Mouse (Mus musculus) erythroblast, embryonic 14.5 days (primary cell): ENCODE results near the gene Fam102a.

Source experiments
- GATA1 ChIP-seq: IDR thresholded peaks from 2 replicates; pipeline ENCODE4 v1.6.1; 2012; ENCODE audit warnings: low read length, inconsistent platforms, mixed read lengths
- TAL1 ChIP-seq: IDR thresholded peaks from 3 replicates; pipeline ENCODE4 v1.6.1; 2012; ENCODE audit warnings: low read length, inconsistent platforms, mixed read lengths

DNA sequence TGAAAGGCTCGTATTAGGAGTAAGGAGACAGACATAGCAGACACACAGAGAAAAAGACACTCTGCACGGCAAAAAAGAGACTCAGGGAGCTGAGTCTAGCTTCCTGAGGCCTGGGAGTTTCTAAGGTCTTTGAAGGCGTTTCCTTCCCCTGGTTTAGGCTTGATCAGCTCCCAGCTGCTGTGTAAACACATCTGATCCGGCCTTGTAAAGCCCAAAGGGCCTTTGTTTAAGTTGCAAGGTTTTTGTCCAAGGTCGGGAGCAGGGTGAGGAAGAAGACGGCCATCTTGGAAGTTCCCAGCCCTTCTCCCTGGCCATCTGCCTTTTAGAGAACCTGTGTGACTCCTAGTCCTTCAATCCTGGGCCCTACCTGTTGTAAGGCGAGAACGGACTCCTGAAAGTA, 25.2 kb upstream of the Fam102a start:
- no peak for TF ChIP-seq TAL1
- TF ChIP-seq GATA1, result no peak
